Mouse (Mus musculus): ENCODE measurements at regions not wholly inside any gene's neighbourhood (a gene's known extent, or its start where the extent isn't known, plus 50 kb on each side); places are given as distances from the start of the nearest gene placed in this dataset.

DNA sequence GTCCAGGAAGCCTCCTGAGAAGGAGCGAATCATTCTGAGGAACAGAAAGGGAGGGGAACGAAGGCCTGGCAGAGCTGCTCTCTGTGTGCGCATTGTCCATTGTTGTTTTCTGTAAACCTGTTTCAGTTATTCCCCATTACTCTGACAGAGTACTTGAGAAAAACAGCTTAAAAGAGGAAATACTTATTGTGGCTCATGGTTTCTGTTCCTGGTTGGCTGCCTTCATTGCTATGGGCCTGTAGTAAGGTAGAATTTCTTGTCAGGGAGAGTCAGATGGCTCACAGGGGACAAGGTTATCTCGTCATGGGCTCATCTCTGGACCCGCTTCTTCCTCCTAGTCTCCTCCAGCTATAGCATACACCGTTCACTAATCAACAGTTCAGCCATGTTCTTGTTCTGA lies 2112.9 kb downstream of the 4930444P10Rik start:
- no peak for TF ChIP-seq MXI1 (IDR thresholded peaks at IDR 0.05; ENCODE audit: low read depth, low read length)
- TF ChIP-seq BHLHE40 (IDR thresholded peaks at IDR 0.05; ENCODE audit: low read depth, low read length), result no peak
- TF ChIP-seq TBP (conservative IDR thresholded peaks at IDR 0.05; ENCODE audit: low read depth, low read length), result no peak
- TF ChIP-seq POLR2A (IDR thresholded peaks at IDR 0.05; ENCODE audit: low read depth, low read length), result no peak
- no peak for TF ChIP-seq ETS1 (conservative IDR thresholded peaks at IDR 0.05; ENCODE audit: low read depth, low read length)
- TF ChIP-seq ZNF384 (IDR thresholded peaks at IDR 0.05; ENCODE audit: low read depth, low read length), result no peak
- no peak for TF ChIP-seq ELF1 (IDR thresholded peaks at IDR 0.05; ENCODE audit: low read depth, low read length)
- TF ChIP-seq MAX (IDR thresholded peaks at IDR 0.05; ENCODE audit: low read length), result no peak
- TF ChIP-seq CTCF (conservative IDR thresholded peaks at IDR 0.05 in 1 of 2, IDR thresholded peaks at IDR 0.05 in 1 of 2; ENCODE audit: low read depth in 2 of 2, low read length in 2 of 2), result no peak
- TF ChIP-seq MAFK (IDR thresholded peaks at IDR 0.05; ENCODE audit: insufficient replicate concordance, low read length), result no peak
